Mouse (Mus musculus): ENCODE results near the gene Prmt7.
A peak's percentile ranks its signal among the peaks of the same experiment; 100 is the strongest.

The Prmt7 gene

DNA sequence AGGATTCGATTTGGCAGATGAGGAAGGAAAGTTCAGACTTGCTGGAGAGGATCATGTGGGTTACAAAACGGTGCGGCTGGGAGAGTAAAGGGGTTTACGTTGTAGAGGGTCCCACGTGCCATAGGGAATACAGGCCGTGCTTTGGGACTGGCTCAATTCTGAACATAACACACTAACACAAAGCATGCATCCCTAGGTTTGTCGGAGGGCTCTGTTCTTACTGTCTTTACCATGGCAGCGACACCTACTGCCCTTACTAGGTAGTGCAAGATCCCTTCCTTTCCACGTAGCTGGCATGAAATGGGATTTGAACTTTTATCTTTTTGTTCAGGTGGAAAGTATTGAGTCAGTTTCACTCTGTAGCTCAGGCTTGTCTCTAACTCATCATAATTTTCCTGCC lies 15.9 kb downstream of the Prmt7 start:
- peak; percentile 62 to 79 for DNase-seq

DNA sequence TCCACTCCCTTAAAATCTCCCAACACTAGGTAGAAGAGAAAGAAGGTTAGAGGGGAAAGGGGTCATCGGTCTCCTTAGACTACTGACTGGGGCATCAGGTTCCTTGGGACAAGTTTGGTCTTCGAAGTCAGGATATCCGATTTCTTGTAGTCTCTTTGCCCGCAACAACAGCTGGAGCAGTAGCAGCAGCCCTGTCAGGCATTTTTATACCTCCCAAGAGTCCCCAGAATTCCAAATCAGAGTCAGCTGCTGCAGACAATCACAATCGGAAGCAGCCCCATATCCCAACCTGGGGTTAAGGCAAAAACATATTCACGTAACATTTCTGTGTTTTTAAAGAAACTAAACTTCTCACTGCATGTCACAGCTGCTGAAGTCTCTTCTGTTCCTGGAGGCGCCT lies 20.8 kb downstream of the Prmt7 start:
- no peak for DNase-seq

DNA sequence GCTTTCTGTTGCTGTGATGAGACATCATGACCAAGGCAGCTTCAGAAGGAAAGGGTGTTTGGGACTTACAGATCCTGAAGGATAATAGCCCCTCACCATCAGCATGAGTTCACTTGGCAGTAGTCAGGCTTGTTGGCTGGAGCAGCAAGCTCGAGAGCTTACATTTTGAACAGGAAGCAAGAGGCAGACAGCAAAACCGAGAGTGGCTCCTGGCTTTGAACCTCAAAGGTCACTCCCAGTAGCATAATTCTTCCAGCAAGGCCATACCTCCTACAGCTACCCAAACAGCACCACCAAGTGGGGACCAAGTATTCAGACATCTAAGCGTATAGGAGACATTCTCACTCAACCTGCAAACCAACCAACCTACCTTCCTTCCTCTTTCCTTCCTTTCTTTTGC lies 22.0 kb downstream of the Prmt7 start:
- DNase-seq, result no peak

DNA sequence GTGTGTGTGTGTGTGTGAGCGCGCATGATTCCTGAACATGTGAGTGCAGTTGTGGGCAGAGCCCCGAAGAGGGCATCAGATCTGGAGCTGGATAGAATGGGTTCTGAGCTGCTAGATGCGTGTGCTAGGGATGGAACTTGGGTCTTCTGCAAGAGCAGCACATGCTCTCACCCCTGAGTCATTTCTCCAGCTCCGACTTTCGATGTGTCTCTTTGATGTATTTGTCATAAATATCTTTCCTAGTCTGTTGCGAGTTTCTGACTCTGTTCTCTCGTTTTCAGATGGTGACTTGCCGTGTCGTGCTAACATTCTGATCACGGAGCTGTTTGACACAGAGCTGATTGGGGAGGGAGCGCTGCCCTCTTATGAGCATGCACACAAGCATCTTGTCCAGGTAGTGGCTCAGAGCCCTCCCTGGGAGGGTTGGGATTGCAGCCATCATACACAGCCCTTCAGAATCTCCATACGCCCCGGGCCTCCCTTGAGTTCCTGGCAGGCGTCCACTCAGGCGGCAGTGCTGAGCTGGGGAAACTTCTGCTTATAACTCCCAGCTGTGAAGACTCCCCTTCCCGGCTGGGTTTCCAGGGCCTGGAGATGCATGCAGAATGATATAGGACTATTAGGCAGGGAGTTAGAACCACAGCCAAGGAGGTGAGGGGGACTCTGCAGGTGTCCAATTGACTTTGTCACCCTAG lies 24.0 kb downstream of the Prmt7 start:
- DNase-seq, result no peak

DNA sequence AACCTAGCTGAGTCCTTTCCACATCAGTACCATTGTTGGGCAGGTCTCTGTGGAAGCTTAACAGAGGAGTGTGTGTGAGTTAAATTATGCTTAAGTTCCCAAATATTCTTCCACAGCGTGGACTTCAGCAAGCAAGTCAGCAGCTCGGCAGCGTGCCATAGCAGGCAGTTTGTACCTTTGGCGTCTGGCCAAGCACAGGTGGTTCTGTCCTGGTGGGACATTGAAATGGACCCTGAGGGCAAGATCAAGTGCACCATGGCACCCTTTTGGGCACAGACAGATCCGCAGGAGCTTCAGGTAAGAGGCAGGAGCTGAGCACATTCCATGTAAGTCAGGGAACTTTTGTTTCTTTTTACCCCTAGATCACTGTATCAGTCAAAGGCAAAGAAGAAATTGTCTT lies 26.4 kb downstream of the Prmt7 start:
- DNase-seq, result peak; percentile 34 to 60

DNA sequence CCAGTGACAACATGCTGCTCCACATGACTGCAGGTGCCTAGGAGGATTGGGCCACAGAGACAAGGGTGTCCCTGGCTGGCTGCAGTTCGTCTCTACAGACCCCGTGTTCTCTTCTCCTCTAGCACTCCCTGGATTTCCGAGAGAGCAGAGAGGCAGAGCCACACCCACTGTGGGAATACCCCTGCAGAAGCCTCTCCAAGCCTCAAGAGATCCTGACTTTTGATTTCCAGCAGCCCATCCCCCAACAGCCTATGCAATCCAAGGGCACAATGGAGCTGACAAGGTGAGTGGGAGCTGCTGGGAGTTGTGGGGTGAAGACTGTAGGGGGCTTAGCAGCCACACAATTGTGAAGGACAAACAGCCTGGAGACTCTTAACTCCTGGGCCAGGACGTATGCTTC lies 39.5 kb downstream of the Prmt7 start:
- DNase-seq, result no peak

DNA sequence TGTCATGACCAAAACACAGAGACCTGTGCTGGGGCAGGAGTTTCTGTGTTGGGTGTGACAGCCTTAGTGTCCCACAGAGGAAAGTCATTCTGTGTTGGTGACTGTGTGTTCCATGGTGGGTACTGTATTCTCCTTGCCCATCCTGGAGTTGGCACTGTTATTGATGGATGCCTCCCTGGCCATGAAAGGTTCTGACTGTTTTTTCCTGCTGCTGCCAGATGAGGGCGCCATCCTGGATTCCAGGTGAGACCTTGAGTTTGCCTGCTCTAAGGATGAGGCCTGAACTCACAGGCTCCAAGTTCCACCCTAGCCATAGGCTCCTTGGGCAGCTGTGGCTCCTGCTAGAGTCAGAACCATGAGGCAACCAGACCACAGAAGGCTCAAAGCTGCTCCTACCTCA lies 47.4 kb downstream of the Prmt7 start:
- peak; percentile 35 to 52 for DNase-seq

DNA sequence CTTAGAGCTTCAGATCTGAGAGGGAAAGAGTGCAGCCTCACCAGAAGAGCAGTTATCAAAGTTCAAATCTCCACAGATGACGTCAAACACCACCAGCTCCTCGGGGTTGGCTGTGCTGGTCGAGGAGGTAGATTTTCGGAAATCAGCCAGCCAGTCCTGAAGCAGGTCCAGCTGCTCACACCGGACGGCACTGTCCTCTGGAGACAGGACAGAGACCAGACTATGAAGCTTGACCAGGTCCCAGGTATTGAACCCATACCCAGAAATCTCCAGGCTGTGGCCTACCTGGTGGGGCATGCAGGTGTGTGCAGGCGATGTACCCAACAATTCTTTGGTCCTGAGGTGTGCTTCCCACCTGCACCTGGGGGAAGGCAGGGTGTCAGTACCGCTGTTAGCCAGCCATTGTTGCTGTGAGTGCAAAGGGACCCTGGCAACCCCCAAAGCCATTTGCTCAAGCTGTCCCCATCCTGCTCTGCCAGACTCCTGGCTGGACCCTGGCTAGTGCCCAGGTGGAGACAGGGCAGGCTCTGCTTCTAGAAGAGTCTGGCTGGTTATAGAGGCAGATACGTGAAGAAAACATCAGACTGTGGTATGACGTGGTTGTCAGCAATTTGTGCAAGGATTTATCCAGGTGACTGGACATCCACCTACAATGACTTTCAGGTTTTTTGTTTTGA lies 49.0 kb downstream of the Prmt7 start:
- DNase-seq, result peak; percentile 78 to 82

DNA sequence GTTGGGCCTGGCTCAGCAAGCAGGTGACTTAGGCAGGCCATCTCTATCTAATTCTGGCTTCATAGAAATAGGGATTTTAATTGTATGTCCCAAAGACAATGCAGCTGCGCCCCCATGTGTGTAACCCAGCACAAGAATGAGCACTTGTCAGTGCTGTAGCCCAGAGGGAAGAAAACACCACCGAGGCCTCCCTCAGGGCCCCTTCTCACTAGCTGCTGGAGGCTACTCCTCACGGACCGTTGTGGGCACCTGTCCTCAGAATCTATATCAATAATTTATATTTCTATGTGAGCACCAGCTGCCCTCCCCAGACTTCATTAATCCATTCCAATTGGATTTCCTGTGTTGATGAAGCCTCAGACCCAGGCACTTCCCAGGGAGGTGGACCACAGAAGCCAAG lies 50.2 kb downstream of the Prmt7 start:
- no peak for DNase-seq

DNA sequence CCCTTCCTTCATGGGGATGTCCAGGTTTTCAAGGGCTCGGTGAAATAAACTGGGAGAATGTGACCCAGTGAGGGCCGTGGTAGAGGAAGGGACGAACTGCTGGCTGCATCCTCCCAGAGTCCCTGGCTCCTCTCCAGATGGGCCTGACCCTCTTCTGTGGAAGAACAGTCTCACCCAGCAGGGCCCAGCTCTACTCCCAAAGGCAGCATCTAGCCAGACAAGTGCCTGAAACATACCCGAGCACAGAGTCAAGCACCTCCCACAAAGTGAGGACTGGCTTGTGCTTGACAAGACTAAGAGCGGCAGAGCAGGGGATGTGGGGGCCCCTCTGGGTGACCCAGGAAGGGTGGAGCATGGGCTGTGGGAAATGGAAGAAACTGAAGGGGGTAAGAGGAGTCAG lies 51.6 kb downstream of the Prmt7 start:
- DNase-seq, result peak in 1 of 2 experiments; percentile 42

DNA sequence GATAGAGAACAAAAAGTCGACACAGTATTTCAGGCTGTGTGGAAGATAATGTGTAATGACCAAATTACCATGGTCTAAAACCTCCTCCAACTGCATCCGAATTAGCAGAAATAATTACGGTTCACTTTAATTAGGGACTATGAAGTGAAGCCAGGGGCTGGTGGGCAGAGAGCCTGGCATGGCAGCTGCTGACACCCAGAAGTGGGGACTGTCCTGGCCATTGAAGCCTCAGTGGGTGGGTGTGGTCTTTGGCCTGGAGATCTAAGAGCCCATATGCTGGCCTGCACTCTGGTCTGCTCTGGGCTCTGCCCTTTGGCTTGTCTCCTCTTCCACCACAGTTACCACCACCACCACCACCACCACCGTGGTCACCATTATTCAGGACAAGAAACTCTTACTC lies 53.2 kb downstream of the Prmt7 start:
- DNase-seq, result no peak

DNA sequence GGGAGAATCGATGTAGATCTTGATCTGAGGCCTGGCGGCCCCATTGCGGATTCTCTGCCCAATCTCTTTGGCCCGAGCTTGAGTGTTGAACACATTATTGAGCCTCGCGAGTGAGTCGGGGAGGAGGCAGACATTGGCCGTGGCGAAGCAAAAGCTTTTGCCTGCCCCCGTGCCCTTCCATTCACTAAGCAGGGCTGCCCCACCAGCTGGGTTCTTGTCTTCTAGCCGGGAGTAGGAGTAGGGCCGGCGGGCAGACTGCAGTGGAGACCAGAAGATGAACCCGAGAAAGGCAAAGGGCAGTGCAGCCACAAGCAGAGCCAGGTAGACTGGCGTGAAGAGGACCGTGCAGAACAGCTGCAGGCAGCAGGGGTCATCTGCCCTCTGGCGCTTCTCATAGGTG lies 54.7 kb downstream of the Prmt7 start:
- DNase-seq, result no peak

DNA sequence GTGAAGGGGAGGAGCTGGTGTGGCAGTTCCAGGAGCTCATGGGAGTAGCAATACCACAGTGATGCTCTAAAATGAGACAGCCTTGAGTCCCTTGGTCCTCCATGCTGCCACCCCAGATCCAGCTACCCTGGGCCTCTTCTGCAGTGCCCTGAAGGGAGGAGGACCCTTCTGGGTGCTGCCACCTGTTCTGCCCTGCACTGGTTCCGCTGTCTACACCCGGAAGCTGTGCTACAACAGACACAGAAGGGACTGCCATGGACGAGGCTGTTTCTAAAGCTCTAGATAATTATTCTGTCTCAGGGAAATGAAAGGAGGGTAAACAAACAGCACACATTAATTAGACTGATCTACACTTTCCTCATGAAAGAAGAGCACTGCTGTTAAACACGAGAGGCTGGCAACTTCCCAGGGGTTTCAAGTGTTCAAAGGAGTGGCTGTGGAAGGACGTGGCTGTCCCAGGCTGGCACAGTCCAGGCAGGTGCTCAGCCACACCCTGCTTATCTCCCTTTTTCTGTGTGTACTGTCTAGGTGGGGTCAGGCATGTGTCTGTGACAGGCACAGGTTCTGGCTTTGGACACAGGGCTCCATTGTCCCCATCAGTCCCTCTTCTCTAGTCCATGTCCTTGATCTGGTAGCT lies 58.1 kb downstream of the Prmt7 start:
- no peak for DNase-seq

DNA sequence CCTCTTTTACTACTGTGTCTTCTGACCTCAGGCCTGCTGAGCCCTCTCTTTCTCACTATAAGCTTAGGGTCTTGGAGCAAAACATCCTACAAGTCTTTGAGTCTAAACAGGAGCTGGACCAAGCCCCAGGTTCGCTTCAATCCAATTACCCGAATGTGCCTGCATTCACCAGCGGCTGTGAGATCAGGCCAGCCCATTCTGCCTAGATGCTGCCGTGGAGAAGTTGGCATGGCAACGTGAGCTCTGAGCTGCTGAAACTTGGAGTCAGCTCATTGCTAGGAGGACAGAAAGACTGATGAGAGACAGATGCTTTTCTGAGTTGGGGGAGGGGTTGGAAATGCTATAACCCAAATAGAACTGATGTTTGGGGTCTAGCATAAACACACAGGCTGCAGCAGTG lies 60.1 kb downstream of the Prmt7 start:
- no peak for DNase-seq

DNA sequence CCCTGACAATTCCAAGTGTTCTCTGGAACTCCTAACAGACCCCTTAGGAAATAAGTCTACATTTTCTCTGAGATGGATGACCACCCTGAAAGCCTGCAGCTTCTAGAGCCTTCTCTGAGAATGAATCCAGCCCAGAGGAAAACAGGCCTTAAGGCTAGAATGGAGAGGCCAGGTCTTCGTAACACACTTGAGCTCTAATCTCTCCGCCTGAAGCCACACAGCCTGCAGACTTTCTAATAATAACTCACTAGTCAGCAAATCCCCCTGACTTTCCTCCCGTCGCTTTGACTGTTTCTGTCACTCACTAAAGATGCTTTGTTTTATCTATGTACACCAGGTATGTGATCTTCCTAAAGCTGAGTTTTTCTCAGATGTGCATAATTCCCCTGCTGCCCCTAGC lies 60.6 kb downstream of the Prmt7 start:
- no peak for DNase-seq

DNA sequence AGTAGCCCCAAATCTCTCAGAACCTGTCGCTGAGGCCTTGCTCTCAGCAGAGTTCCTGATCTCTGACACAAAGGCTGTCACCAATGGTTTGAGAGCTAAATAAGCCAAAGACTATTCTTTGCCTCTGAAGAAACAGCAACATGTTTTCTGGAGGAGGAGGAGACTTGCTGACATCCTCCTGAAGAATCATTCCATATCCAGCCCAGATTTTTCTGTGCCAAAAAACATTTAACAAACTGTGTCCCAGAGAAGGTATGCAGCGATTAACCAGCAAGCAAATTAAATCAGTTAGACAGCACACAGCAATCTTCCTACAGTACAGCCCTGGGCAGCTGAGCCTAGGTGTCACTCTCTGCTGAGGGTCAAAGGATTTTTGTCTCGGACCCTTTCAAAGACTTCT lies 62.7 kb downstream of the Prmt7 start:
- DNase-seq, result no peak

DNA sequence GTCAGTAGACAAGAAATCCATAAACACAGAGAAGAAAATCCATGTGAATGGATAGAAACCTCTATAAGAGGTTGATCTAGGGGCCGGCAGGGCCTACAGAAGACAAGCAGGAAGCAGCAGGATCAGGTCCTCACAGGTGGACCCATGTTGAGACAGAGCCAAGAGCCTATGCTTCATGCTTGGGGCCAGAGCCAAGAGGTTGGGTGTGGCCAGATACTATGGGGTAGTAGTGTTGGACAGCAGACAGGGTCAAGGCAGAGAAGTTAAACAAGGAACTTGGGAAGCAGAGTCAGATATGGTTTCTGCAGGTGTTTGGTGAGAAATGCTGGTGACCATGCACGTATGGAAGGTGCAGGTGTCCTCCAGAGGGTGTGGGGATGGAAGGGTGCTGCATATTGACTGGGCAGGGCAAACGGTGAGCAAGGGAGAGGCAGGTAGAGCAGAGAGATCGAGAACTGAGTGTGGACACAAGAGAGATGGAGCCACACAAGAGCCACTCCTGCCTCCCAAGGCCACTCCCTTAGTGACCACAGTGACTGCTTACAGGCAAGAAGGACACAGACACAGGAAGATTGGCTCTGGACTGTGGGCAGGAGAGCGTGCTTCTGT lies 66.1 kb downstream of the Prmt7 start:
- DNase-seq, result no peak

DNA sequence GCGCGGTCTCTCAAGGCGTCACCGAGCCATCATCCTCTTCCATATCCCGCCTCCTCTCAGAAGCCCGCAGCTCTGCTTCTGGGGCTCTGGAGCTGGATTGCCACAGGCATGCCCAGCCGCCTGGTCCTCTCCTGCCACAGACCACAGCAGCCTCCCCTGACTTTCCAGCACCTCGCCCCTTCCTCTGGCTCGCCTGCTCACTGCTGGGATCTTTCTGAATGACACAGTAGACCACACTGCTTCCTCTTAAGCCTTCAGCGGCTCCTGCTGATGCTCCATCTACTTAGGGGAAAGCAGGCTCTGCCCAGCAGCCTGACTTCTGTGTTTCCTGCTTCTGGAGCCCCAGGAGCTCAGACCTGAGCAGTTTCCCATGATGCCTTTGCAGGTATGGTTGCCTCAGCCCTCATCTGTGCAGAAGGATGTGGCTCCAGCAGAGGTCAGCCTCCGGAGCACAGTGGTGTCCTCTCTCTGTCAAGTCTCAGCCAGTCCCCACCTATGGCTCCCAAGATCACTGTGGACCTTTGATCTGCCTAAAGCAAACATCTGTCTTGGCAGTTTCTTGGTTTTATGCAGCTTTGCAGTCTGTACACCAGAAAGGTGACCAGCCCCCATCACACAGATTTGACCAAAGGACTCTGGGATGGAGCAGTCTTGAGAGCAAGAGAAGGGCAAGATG lies 67.8 kb downstream of the Prmt7 start:
- DNase-seq, result no peak

DNA sequence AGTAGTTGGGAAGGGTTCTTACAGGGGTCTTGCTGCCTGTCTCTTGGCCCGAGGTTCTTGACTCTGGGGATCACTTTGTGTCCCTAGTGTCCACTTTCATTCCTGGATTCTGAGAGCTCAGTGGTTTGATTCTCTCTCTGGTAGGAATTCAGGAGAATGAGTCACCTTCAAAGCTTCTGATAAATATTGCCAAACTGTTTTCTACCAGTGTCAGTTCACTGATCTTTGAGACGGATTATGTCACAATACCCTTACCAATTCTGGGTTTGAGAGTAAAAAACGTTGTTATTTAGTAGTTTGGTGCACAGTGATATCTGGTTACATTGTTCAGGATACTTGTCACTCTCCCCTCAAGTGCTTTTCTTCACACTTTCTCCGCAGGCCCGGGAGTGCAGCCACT lies 69.4 kb downstream of the Prmt7 start:
- DNase-seq, result no peak

DNA sequence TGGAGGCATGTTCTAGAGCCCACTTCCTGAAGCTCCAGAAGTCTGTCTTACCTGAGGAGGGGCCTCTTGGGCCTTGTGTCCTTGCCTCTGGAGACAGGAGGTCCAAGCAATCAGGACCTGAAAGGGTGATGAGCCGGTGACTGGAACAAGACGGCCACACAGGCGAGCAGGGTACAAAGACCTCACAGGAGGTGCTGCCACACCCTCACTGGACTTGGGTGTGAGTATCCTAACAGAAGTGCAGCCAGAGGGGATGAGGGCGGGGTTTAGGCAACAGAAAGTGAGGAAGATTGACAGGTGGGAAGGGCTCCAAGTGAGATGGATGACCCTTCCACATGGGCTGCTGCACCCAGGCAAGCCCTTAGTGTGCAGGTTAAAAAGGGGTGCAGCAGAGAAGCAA lies 70.1 kb downstream of the Prmt7 start:
- DNase-seq, result no peak

DNA sequence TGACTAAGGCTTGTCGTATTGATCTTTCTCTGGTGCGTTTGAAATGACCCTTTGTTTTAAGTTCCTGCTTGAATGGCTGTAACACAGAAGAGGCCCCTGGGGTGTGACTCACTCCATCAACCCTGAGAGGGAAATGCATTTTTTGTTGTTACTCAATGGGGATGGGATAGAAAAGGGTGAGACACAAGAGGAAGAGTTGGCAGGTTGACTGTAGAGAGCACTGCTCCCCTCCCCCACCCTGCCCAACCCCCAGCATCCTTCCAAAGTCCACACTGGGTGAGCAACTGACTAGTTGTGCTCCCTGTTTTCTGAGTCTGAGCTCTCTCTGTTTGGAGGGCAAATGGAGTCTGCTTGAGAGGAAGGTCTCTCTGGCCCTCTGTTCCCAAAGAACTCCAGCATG lies 76.7 kb downstream of the Prmt7 start:
- DNase-seq, result no peak

DNA sequence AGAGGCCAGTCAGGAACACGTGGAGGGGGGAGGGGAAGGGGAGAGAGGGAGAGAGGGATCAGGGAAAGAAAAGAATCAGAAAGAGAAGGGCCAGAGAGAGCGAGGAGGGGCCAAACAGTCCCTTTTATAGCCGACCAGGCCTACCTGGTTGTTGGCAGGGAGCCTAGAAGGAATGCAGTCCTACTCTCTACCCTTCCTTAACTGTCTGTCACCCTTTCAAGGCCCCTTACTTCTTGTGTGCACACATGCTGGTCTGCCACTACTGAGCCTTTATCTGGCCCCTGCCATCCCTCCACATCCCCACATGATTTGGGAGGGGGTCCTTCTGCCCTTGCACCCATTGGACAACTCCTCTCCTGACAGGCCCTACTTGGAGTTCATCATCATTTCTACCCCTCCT lies 78.0 kb downstream of the Prmt7 start:
- DNase-seq, result no peak

DNA sequence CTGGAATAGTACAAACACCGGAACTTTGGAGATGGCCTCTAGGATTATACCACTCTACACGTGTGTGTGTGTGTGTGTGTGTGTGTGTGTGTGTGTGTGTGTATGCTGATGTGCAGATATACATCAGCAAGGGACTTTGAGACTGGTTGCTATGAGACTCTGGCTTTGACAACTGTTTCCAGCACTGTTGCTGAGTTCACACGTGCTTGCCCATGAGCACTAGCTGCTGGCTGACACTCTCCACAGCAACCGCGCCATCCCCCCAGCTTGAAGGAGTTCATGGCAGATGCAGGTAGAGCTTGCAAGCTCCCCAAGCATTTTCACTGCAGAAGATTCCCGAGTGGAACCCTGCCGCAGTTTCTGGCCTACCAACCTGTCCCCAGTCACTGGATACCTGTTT lies 78.7 kb downstream of the Prmt7 start:
- no peak for DNase-seq

Data from cerebellum, postnatal 25 days (tissue).